Mouse (Mus musculus) embryonic fibroblast, embryonic 13.5 days (primary cell): ENCODE measurements around the gene Psmf1.

Experiments
- CTCF ChIP-seq: IDR thresholded peaks from 2 replicates; pipeline ENCODE4 v1.5.1; 2011; ENCODE audit warnings: mild to moderate bottlenecking, control low read depth, low read length, moderate library complexity, borderline replicate concordance; ENCODE audit not compliant: insufficient read depth
- POLR2A ChIP-seq: IDR thresholded peaks from 2 replicates; pipeline ENCODE4 v1.6.1; 2011; ENCODE audit warnings: low read depth, mild to moderate bottlenecking, control low read depth, low read length, moderate library complexity

DNA sequence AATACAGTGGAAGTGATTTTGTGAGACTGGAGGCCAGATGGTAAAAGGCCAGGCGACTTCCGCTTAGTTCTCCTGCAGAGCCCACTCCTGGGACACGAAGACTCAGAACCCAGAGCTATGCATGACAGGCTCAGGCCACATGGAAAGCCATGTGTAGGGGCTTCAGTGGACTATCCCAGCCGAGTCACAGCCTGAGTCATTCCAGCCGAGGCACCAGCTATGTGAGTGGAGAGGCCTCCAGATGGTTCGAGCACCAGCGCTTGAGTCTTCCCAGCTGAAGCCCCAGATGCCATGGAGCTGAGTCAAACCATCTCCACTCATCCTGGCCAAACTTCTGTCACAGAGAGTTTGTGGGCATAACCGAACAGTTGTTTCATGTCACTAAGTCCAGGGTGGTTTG is 29.5 kb upstream of the Psmf1 start:
- TF ChIP-seq CTCF (no peak), POLR2A (no peak)
